Comparison of ENCODE assay signal across 8 mouse cellular contexts in the genomic region with DNA sequence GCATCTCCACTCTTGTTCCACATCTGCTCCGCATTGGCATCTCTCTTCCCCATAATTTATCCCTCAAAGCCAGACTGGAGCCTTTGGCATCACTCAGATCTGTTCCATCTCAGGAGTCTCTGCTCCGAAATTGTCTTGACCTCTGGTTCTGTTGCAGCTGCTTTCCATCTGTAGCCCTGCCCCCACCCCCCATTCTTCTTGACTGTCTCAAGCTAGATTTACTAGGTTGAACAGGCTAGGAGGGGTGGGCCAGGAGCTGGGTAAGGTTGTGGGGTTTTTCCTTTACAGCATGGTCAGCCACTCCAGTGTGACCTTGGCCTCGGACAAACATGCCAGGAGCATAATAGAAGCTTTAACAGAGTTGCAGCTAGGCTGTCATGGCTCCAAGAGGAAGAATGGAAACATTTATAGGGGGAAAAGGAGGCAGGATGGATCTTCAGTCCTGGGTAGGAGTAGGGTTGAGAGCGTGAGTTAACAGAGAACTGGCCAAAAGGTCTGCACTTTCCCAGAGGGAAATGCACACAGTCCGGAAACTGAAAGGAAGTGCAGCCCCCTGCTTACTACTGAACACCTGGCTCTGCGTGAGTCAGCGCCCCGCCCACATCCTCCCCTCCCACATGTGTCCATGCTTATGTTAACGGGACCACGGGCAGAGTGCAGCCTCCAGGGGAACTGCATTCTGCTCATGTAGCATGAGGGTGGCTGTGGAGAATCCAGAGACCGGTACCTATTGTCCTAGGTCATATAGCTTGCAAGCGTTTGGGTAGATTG. TPM values are rescaled to one million over a fixed set of nuclear protein-coding genes. Genes with fewer than 3 reads are reported as not detected.
DNase-seq lines count a peak whose midpoint lies in the region; ATAC-seq and TF ChIP-seq lines count a peak whose summit lies in the region.

No protein-coding gene starts in this region.

- TF ChIP-seq CTCF in cerebellum, adult 2 months (IDR thresholded peaks at IDR 0.05; ENCODE audit: borderline replicate concordance, insufficient read depth, low read depth, low read length), result no peak

- H3K36me3 ChIP-seq in heart, embryonic 13.5 days, result no peaks in the 10 kb centered on the region
- no peaks in the 10 kb centered on the region for H3K36me3 ChIP-seq in embryonic facial prominence, embryonic 13.5 days
- no peaks in the 10 kb centered on the region for H3K36me3 ChIP-seq in limb, embryonic 14.5 days (ENCODE audit: control insufficient read depth, insufficient read depth, low read length)

- DNase-seq in heart, adult 8-10 months (ENCODE audit: low spot score), result no peak
- peak; percentile 40 for DNase-seq in limb, embryonic 14.5 days (ENCODE audit: low spot score)
- DNase-seq in cerebellum, adult 2 months, result no peak
- no peak for DNase-seq in cerebellum, adult 8-10 months
- no peak for DNase-seq in frontal cortex, postnatal 36 days (ENCODE audit: low spot score in 2 of 2)

- H3K9ac ChIP-seq in heart, embryonic 13.5 days, result no peak overlapping the region
- no peak overlapping the region for H3K9ac ChIP-seq in embryonic facial prominence, embryonic 13.5 days
- no peak overlapping the region for H3K9ac ChIP-seq in limb, embryonic 14.5 days (ENCODE audit: low read depth, low read length, severe bottlenecking)

- TF ChIP-seq POLR2A in limb, embryonic 14.5 days (IDR thresholded peaks at IDR 0.05; ENCODE audit: borderline replicate concordance, extremely low read depth, insufficient read depth, insufficient read length), result no peak
- no peak for TF ChIP-seq POLR2A in cerebellum, adult 2 months (IDR thresholded peaks at IDR 0.05; ENCODE audit: borderline replicate concordance, insufficient read depth, low read length)

- H3K9me3 ChIP-seq in heart, embryonic 13.5 days, result no peaks in the 10 kb centered on the region
- H3K9me3 ChIP-seq in embryonic facial prominence, embryonic 13.5 days, result no peaks in the 10 kb centered on the region
- H3K9me3 ChIP-seq in limb, embryonic 14.5 days (ENCODE audit: control insufficient read depth, low read length), result no peaks in the 10 kb centered on the region

- peaks cover 10% of the 10 kb centered on the region for H3K4me1 ChIP-seq in heart, embryonic 13.5 days
- H3K4me1 ChIP-seq in embryonic facial prominence, embryonic 13.5 days, result peaks cover 24% of the 10 kb centered on the region
- peaks cover 11% of the 10 kb centered on the region for H3K4me1 ChIP-seq in limb, embryonic 14.5 days (ENCODE audit: control insufficient read depth, insufficient read depth, low read length)
- H3K4me1 ChIP-seq in cerebellum, adult 2 months (ENCODE audit: control insufficient read depth, insufficient read depth, low read length), result peaks cover 11% of the 10 kb centered on the region

- WGBS in heart, embryonic 13.5 days, result 45% methylated on average over 12 of the region's 12 CpGs
- WGBS in embryonic facial prominence, embryonic 13.5 days, result 35% methylated on average over 12 of the region's 12 CpGs
- 16% methylated on average over 12 of the region's 12 CpGs for WGBS in limb, embryonic 14.5 days
- WGBS in cerebellum, adult 2 months, result 71% methylated on average over 12 of the region's 12 CpGs

- ATAC-seq in heart, embryonic 13.5 days (ENCODE audit: extremely low read depth, insufficient number of reproducible peaks, low FRiP score, low TSS enrichment), result no peak
- peak; percentile 94 for ATAC-seq in CD4-positive, CD25-positive, alpha-beta regulatory T cell, adult 4 months
- ATAC-seq in embryonic facial prominence, embryonic 13.5 days (ENCODE audit: insufficient number of reproducible peaks, insufficient read depth, low FRiP score, low TSS enrichment, low read depth), result no peak; the same call in 1 of the 2 replicates
- ATAC-seq in limb, embryonic 14.5 days (ENCODE audit: low FRiP score, low read depth), result peak; percentile 70; the same call in 1 of the 2 replicates

- H3K4me2 ChIP-seq in heart, embryonic 13.5 days, result 0 out of 2 replicates have a peak overlapping the region, but pooled peaks have one; percentile 4
- H3K4me2 ChIP-seq in embryonic facial prominence, embryonic 13.5 days, result peak overlapping the region; percentile 18; the same call in 1 of the 2 replicates
- H3K4me2 ChIP-seq in limb, embryonic 14.5 days (replicated peaks; ENCODE audit: low read depth, low read length, severe bottlenecking), result no peak overlapping the region

- H3K27me3 ChIP-seq in heart, embryonic 13.5 days (replicated peaks), result no peaks in the 10 kb centered on the region
- no peaks in the 10 kb centered on the region for H3K27me3 ChIP-seq in embryonic facial prominence, embryonic 13.5 days
- H3K27me3 ChIP-seq in limb, embryonic 14.5 days (ENCODE audit: control insufficient read depth, insufficient read depth, low read length), result no peaks in the 10 kb centered on the region
- no peaks in the 10 kb centered on the region; the same call in 1 of the 2 replicates for H3K27me3 ChIP-seq in cerebellum, adult 2 months (ENCODE audit: control insufficient read depth, insufficient read depth, low read length)

- peak overlapping the region; percentile 24; the same call in 1 of the 2 replicates for H3K27ac ChIP-seq in heart, embryonic 13.5 days (replicated peaks)
- peak overlapping the region; percentile 64 for H3K27ac ChIP-seq in embryonic facial prominence, embryonic 13.5 days
- H3K27ac ChIP-seq in limb, embryonic 14.5 days (replicated peaks; ENCODE audit: low read depth, low read length), result no peak overlapping the region; the same call in 1 of the 2 replicates
- no peak overlapping the region for H3K27ac ChIP-seq in cerebellum, adult 2 months (ENCODE audit: insufficient read depth, low read length)

- H3K4me3 ChIP-seq in heart, embryonic 13.5 days, result no peak overlapping the region
- H3K4me3 ChIP-seq in embryonic facial prominence, embryonic 13.5 days, result no peak overlapping the region
- H3K4me3 ChIP-seq in limb, embryonic 14.5 days (replicated peaks; ENCODE audit: low read length), result no peak overlapping the region
- H3K4me3 ChIP-seq in cerebellum, adult 2 months (replicated peaks; ENCODE audit: insufficient read depth, low read depth, low read length), result no peak overlapping the region

RNA-seq across cellular contexts. Expression of a gene that starts 30.6 kb away (rescaled TPM):
- polyA plus RNA-seq in heart, embryonic 13.5 days (2015; fragmentation: Nextera tagmentation; extraction: Ambion mirVana), result 5.4 and 5.8 TPM in 2 replicates
- under 1 TPM; 0.32 to 0.73 (median 0.44) TPM for total RNA-seq in heart, adult 8-10 months (2022)
- polyA plus RNA-seq in CD4-positive, CD25-positive, alpha-beta regulatory T cell, adult 4 months (2017; shearing (Covaris generic)), result 1 to 10 TPM; 2.3 to 2.4 TPM
- polyA plus RNA-seq in embryonic facial prominence, embryonic 13.5 days (2015; fragmentation: Nextera tagmentation; extraction: Ambion mirVana), result 28.7 and 31.3 TPM in 2 replicates
- polyA plus RNA-seq in limb, embryonic 14.5 days (2012; rRNA removed), result 7.5 and 10.5 TPM in 2 replicates
- polyA plus RNA-seq in limb, embryonic 14.5 days (2014; fragmentation: Nextera tagmentation; extraction: Ambion mirVana), result 15.1 and 16.7 TPM in 2 replicates
- 24.1 and 28.4 TPM in 2 replicates for polyA plus RNA-seq in cerebellum, adult 2 months (2012; rRNA removed)

Comparison
In these comparisons a context has a peak if more than half of its experiments do, and no peak if none do; other contexts are left out.
1. ATAC-seq: peak in CD4-positive, CD25-positive, alpha-beta regulatory T cell, adult 4 months (single experiment) and limb, embryonic 14.5 days (single experiment); none in heart, embryonic 13.5 days (single experiment) and embryonic facial prominence, embryonic 13.5 days (single experiment).
2. H3K27ac ChIP-seq: peak in heart, embryonic 13.5 days (single experiment) and embryonic facial prominence, embryonic 13.5 days (single experiment); none in limb, embryonic 14.5 days (single experiment) and cerebellum, adult 2 months (single experiment).